Mouse (Mus musculus): Measurements from ENCODE around the gene Hscb.

Hscb gene

GRCm38 (mm10) chr5:110781529-110782238 is 57.9 kb downstream of the Hscb start:
- no peak for DNase-seq (ENCODE audit: low read depth, low spot score)

DNA sequence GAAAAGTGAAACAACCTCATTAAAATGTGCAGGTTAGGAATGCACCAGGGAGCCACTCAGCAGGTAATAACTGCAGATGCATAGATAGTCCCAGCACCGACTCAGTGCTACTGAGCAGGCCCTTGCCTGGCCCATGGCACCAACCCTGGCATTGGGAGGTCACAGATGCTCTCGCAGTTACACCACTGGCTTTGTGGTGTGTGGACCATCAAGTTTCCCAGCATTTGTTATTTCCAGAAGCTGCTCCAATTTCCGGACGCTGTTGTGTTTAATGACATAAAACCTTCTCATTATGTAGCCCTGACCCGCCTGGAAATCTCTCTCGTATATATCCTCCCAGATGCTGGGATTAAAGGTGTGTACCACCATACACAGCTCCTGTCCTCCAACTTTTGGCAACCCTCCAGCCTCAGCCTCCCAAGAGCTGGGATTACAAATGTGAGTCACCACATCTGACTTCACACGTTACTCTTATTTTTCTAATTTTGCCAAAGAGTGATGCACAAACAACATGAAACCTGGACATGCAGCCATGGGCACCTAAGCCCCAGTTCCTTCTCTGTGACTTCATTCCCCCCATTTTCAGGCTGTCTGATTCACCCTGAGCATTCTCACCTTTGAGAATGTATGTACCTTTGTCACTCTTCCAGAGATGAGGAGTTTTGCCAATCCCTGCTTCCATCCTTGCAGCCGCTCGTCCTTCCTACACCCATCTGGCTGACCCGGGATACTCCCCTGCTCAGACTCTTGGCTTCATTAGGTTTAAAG is 58.6 kb downstream of the Hscb start:
- DNase-seq (ENCODE audit: low read depth, low spot score), result no peak

DNA sequence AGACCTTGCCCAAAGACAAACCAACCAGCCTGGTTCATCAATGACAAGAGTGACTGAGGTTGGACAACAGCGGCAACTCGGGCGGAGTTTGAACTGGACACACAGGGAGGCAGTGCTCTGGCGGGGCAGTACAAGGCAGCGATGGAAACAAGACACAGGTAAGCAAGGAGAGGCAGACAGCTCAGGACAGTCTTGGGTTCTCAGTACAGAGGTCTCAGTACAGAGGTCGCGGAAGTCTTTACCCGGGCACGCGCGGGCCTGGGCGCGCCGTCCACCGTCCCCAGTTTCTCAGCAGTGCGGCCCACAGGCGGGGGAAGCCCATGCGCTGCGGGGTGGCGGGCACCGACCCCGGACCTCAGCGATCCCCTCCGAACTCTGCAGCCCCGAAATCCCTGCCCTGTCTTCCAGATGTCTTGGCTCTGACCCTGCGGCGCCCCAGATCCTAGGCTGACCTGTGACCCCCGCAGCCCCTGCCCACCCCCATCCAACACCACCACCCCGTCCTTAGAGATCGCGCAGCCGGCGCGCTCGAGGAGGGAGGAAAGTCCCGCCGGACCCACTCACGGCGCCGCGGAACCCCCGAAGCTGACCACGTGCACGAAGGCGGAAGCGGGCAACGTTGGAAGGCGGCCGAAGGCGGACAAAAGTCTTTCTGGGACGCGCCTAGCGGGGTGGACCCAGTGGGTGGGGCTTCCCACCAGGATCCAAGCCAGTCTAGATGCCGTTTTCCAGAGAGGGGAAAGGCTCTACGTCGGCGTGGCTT is 59.4 kb downstream of the Hscb start, which contains the start of gene Pus1:
TSS of gene Pus1 (minus strand) at position 662 of the 763 bp plus-strand sequence.
- peak; percentile 88 for DNase-seq (ENCODE audit: low read depth, low spot score)

- DNase-seq (ENCODE audit: low read depth, low spot score), result no peak
These were observed 60.1 kb downstream of the Hscb start for GRCm38 (mm10) chr5:110779276-110779997.
